Mouse (Mus musculus): ENCODE measurements around the gene Zfp710.

DNA sequence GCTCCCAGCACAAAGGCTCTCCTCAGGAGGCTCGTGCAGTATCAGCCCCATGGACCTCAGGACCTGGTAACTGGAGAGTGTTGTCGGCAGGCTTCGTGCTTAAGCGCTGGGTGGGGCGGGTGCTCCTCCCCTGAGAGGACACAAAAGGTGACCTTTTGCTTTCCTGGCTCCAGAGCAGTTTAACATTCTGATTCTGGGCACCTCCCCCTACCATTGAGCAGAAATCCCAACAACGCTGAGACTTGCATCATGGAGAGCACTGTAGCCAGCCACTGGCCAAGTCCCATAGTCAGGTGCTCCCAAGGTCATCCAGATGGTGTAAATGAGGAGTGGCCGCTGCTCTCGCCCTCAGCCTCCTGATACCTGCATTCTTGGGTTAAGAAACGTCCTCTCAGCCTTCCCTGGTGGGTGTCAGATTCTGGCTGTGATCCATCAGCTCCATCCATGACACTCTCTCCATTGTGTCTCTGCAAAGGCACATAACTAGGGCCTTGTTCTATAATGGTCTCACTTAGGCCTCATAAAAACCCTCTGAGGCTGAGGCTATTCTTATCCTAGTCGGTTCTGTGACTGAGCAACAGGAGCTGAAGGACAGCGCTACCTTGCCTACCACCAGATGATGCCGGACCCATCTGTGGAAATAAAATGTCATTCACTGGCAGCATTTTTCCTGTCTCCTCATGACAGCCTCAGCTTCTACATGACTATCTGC lies 105.9 kb downstream of the Zfp710 start:
- no peak for TF ChIP-seq EP300 (IDR thresholded peaks at IDR 0.05; ENCODE audit: low read length)
- no peak for TF ChIP-seq SIN3A (IDR thresholded peaks at IDR 0.05; ENCODE audit: low read length)
- TF ChIP-seq POLR2A (IDR thresholded peaks at IDR 0.05; ENCODE audit: low read depth, low read length): no peak
- TF ChIP-seq BHLHE40 (IDR thresholded peaks at IDR 0.05; ENCODE audit: low read depth, low read length): no peak
- no peak for TF ChIP-seq CTCF (conservative IDR thresholded peaks at IDR 0.05 in 1 of 2, IDR thresholded peaks at IDR 0.05 in 1 of 2; ENCODE audit: low read depth in 2 of 2, low read length in 2 of 2)
- TF ChIP-seq MAX (IDR thresholded peaks at IDR 0.05; ENCODE audit: low read length): no peak
- no peak for TF ChIP-seq JUND (conservative IDR thresholded peaks at IDR 0.05; ENCODE audit: low read depth, low read length)
- TF ChIP-seq MXI1 (IDR thresholded peaks at IDR 0.05; ENCODE audit: low read depth, low read length): no peak
- TF ChIP-seq PAX5 (IDR thresholded peaks at IDR 0.05; ENCODE audit: low read length): no peak
- TF ChIP-seq USF2 (conservative IDR thresholded peaks at IDR 0.05; ENCODE audit: low read depth, low read length): no peak
- TF ChIP-seq HCFC1 (IDR thresholded peaks at IDR 0.05; ENCODE audit: low read depth, low read length): no peak
- TF ChIP-seq GABPA (IDR thresholded peaks at IDR 0.05; ENCODE audit: insufficient replicate concordance, low read depth, low read length): no peak
- TF ChIP-seq TCF12 (IDR thresholded peaks at IDR 0.05; ENCODE audit: low read depth, low read length): no peak

Data from CH12.LX (cell line).